Mouse (Mus musculus): ENCODE results near the gene Repin1.

GRCm38 (mm10) chr6:48629661-48630034 is 36.0 kb downstream of the Repin1 start:
- TF ChIP-seq POLR2A (IDR thresholded peaks at IDR 0.05; ENCODE audit: extremely low read depth, insufficient read depth, low read length) (no peak), CTCF (IDR thresholded peaks at IDR 0.05; ENCODE audit: extremely low read depth, insufficient read depth, low read length) (no peak)
